Mouse (Mus musculus) testis, postnatal 10 days (tissue): ENCODE measurements at regions not wholly inside any gene's neighbourhood (a gene's known extent, or its start where the extent isn't known, plus 50 kb on each side); places are given as distances from the start of the nearest gene placed in this dataset.

ENCODE experiments used
- DNase-seq: peaks from one replicate; pipeline ENCODE4 v3.0.0; 2021; ENCODE audit warnings: low spot score

DNA sequence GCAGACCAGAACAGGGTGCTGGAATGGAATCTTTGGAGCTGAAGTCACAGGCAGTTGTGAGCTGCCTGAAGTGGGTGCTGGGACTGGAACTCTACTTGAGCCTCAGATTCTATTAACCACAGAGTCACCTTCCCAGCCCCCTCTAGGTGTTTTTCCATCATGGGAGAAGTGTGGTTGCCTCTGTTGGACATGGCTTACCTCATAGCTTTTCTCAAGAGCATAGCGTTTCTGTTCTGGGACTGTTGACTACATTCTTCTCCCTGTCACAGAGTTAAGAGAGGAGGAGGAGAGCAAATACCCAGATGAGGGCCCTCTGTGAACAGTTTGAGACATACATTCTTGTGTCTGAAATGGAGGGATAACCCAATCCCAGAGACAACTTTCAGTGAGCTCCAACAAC lies 81.5 kb upstream of the Tas2r119 start:
- DNase-seq, result no peak

DNA sequence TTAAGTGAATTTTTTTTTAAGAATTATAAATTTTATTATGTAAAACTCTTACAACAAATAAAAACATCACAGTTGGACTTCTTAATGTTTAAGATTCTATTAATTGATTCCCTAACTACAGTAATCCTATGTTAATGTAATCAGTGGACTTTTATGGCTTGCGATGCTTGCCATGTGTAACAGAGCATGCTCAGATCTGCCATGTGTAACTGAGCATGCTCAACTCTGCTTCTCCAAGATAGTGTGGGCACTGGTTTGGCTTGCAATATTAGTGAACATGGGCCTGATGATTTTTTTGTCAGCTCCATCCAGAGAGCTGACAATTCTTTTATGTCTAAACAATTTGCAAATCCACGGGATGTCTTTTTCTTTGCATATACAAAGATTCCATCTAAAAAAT lies 66.4 kb upstream of the Tas2r119 start:
- no peak for DNase-seq
